Mouse (Mus musculus) stomach, postnatal 0 days (tissue): ENCODE data around the gene Gm10799. TPM values are rescaled to one million over a fixed set of nuclear protein-coding genes. Genes with fewer than 3 reads are reported as not detected.

Source experiments
- ATAC-seq: fragments of 200-750 bp; cut with Nextera tagmentation; 2 replicates; pipeline ENCODE4 v1.8.0; 2017; ENCODE audit not compliant: low FRiP score, low TSS enrichment
- DNase-seq: peaks from one replicate; pipeline ENCODE4 v3.0.0-alpha.2; 2016; ENCODE audit warnings: low spot score
- H3K27ac ChIP-seq: fragments of 300-500 bp; sonication (generic); replicated peaks from 2 replicates; pipeline ENCODE4 v1.5.1; 2014; ENCODE audit warnings: mild to moderate bottlenecking, control low read depth
- H3K27me3 ChIP-seq: fragments of 300-500 bp; sonication (generic); 2 replicates; pipeline ENCODE4 v1.6.1; 2014; ENCODE audit warnings: low read length; ENCODE audit not compliant: control insufficient read depth, insufficient read depth
- H3K36me3 ChIP-seq: fragments of 300-500 bp; sonication (generic); 2 replicates; pipeline ENCODE4 v1.6.1; 2014; ENCODE audit warnings: low read length, mixed read lengths; ENCODE audit not compliant: control insufficient read depth, insufficient read depth
- H3K4me1 ChIP-seq: fragments of 300-500 bp; sonication (generic); replicated peaks from 2 replicates; pipeline ENCODE4 v1.6.1; 2014; ENCODE audit warnings: antibody characterized with exemption; ENCODE audit not compliant: control insufficient read depth, insufficient read depth
- H3K4me2 ChIP-seq: fragments of 300-500 bp; sonication (generic); replicated peaks from 2 replicates; pipeline ENCODE4 v1.6.1; 2014; ENCODE audit warnings: low read depth, mild to moderate bottlenecking, control low read depth, moderate library complexity
- H3K4me3 ChIP-seq: fragments of 300-500 bp; sonication (generic); 2 replicates; pipeline ENCODE4 v1.5.1; 2014; ENCODE audit warnings: low read depth, low read length, control low read depth
- H3K9ac ChIP-seq: fragments of 300-500 bp; sonication (generic); 2 replicates; pipeline ENCODE4 v1.6.1; 2014; ENCODE audit warnings: mild to moderate bottlenecking, low read length, control low read depth, mixed read lengths
- H3K9me3 ChIP-seq: fragments of 300-500 bp; sonication (generic); 2 replicates; pipeline ENCODE4 v1.6.1; 2016; ENCODE audit warnings: low read length; ENCODE audit not compliant: control insufficient read depth
- CTCF ChIP-seq: IDR thresholded peaks from 2 replicates; pipeline ENCODE4 v1.5.1; 2016; ENCODE audit warnings: antibody characterized with exemption, low read depth, mild to moderate bottlenecking, moderate library complexity
- EP300 ChIP-seq: optimal IDR thresholded peaks from 2 replicates; pipeline ENCODE3; 2016; ENCODE audit warnings: antibody characterized with exemption
- WGBS: fragments of 180-500 bp; shearing (Covaris S2); extraction: QIAGEN DNeasy Blood & Tissue Kit; methylation state at CpG from one replicate; pipeline ENCODE4 v1.1.7; 2014; 5-methylcytosine and 5-hydroxymethylcytosine counted together
- polyA plus RNA-seq: library from polyadenylated mRNA; unstranded; fragments of >200 nt; fragmentation: Nextera tagmentation; extraction: Ambion mirVana; gene quantifications from 2 replicates; pipeline ENCODE4 v1.2.1, GENCODE M21; 2015

Gm10799 gene
- polyA plus RNA-seq, 1 experiment from 2014 or later = not detected

DNA sequence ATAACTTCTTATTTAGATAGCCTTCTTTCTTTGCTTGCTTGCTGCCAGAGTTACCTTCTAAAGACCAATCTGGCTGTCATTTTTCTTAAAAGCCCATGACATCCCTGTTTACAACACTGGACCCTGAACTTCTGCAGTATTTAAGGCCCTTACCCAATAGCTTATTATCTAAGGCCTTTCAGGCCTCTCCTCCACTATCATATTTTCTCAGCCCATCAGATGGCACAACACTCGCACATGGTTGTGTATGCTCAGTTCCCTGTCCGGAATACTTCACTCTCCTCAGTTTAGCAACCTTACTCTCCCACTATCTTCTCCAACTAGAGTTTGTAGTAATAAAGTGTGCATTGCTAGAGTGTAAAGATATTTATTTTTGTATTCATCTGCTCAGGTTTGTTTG is 39.3 kb downstream of the Gm10799 start:
- ATAC-seq = no peak
- H3K4me2 ChIP-seq = peak overlapping the region; percentile 87
- H3K9ac ChIP-seq = no peak overlapping the region
- peak overlapping the region; percentile 97 for H3K4me3 ChIP-seq
- no peaks in the 10 kb centered on the region for H3K27me3 ChIP-seq
- no peaks in the 10 kb centered on the region for H3K9me3 ChIP-seq
- H3K27ac ChIP-seq = no peak overlapping the region
- H3K4me1 ChIP-seq = no peaks in the 10 kb centered on the region
- DNase-seq = no peak
- WGBS = 40% methylated on average over 2 of the region's 2 CpGs
- H3K36me3 ChIP-seq = no peaks in the 10 kb centered on the region; the same call in 1 of the 2 replicates
- no peak for TF ChIP-seq EP300
- TF ChIP-seq CTCF = no peak

DNA sequence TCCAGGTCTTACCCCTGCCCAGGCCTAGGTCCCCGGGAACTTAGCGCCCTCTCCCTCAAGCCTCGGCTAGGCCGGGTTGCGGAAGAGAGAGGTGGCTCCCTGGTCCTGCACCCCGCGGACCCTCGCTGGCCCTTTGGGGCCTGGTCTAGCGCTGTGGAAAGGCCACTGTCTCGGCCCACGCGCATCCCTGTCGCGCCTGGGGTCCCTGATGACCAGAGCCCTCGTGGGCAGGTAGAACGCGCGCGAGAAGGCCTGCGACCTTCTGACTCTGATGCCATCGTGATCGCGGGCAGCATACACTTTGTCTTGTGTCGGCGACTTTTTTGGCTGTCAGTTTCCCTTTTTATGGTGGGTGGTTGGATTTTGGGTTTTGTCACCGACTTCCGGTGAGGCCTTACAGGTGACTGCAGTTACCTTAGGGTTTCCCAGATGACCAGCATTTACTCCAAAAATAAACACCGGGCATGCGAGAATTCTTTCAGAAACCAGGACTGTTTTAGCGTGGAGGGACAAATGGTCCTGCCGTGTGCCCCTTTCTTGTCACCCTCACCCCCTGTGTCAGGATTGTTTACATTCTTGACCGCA is 40.1 kb downstream of the Gm10799 start, which contains the start of gene 4931422A03Rik:
TSS of gene 4931422A03Rik (minus strand) at position 223 of the 585 bp plus-strand sequence.
- Histone ChIP-seq H3K36me3 (no peaks in the 10 kb centered on the region; the same call in 1 of the 2 replicates), H3K27ac (peak within 1 kb of the TSS; percentile 77), H3K4me2 (peak within 1 kb of the TSS; percentile 87), H3K27me3 (no peaks in the 10 kb centered on the region), H3K9me3 (no peaks in the 10 kb centered on the region), H3K4me1 (no peaks in the 10 kb centered on the region), H3K9ac (peak within 1 kb of the TSS; percentile 97), H3K4me3 (peak within 1 kb of the TSS; percentile 97)
- under 1% methylated on average over 32 of the region's 32 CpGs for WGBS
- DNase-seq (peak; percentile 42), ATAC-seq (peak; percentile 65)
- TF ChIP-seq EP300 = no peak
- TF ChIP-seq CTCF = no peak

DNA sequence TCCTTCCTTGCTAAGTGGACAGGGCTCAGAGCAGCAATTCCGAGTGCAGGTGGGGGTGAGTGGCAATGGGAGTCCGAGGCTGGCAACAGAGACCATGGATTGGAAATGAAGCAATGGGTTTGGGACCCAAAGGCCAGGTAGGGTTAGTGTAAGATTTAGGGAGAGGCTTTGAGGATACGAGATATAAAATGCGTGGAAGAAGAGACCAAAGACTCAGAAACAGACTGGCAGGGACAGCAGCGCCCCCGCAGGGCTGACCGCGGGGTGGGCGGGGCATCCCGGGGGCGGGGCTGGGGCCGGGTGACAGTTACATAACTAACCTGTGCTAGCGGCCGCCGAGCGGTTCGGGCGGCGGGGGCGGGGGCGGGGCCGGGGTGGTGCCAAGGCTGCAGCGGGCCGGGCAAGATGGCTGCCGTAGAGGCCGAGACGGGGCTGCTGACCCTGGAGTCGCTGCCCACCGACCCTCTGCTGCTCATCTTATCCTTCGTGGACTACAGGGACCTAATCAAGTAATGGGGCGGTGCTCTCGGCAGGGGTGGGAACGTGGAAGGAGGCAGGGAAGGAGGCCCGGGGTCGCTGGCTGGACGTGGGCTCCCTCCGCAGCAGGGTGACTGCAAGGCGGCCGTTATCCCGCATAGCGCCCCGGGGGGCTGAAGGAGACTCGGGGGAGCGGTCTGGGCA is 40.8 kb downstream of the Gm10799 start, which contains the start of gene Fbxo3:
TSS of gene Fbxo3 (plus strand) at position 264 of the 681 bp plus-strand sequence.
- H3K4me1 ChIP-seq = no peaks in the 10 kb centered on the region
- TF ChIP-seq CTCF (peak; percentile 56), EP300 (no peak)
- no peaks in the 10 kb centered on the region for H3K27me3 ChIP-seq
- peak within 1 kb of the TSS; percentile 97 for H3K4me3 ChIP-seq
- peak within 1 kb of the TSS; percentile 77 for H3K27ac ChIP-seq
- H3K9ac ChIP-seq = peak within 1 kb of the TSS; percentile 97
- H3K4me2 ChIP-seq = peak within 1 kb of the TSS; percentile 87
- no peaks in the 10 kb centered on the region for H3K36me3 ChIP-seq
- no peaks in the 10 kb centered on the region for H3K9me3 ChIP-seq
- ATAC-seq (peak; percentile 96), DNase-seq (peak; percentile 95)
- under 1% methylated on average over 44 of the region's 44 CpGs for WGBS

DNA sequence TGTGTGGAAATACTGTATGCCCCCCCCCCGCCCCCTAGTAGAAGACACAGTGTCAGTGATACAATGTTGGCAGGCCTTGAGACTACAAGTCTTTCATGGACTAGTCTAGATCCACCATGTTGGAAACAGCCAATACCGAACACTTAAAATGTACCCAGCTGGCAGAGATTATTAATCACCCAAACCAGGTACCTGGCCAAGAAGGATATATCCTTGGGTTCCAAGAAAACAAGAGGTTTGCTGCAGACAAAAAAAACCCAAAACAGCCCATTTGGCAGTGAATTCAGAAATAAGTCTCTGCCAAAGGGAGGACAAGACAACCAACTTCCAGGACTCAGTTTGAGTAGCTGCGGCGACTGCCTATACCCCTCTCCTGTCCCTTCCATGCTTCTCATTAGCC is 43.7 kb downstream of the Gm10799 start:
- H3K4me1 ChIP-seq = no peaks in the 10 kb centered on the region
- H3K9me3 ChIP-seq = no peaks in the 10 kb centered on the region
- no peak overlapping the region for H3K9ac ChIP-seq
- no peaks in the 10 kb centered on the region for H3K36me3 ChIP-seq
- DNase-seq (no peak), ATAC-seq (no peak)
- WGBS = 87% methylated on average over 4 of the region's 4 CpGs
- no peak overlapping the region for H3K4me3 ChIP-seq
- H3K27me3 ChIP-seq = no peaks in the 10 kb centered on the region
- H3K4me2 ChIP-seq = no peak overlapping the region
- TF ChIP-seq CTCF (no peak), EP300 (no peak)
- H3K27ac ChIP-seq = no peak overlapping the region

DNA sequence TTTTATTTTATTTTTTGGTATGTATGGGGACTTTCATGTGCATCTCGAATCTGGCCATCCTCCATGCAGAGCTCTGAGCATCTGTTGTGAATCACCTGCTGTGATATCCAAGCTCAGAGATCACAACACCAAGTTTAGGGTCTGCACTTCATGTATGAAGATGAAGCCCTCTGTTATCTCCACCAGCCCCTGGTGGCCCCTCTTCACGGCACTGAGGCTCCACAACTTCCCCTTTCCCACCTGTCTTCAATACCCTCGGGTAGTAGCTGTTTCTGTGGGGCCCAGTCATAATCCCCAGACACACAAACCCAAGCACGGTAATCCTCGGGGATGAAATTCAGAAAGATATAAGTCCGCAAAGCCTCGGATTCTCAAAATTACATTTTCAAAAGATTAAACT is 45.3 kb downstream of the Gm10799 start:
- TF ChIP-seq CTCF (no peak), EP300 (no peak)
- H3K36me3 ChIP-seq = no peaks in the 10 kb centered on the region
- no peak for DNase-seq
- no peak overlapping the region for H3K27ac ChIP-seq
- H3K4me3 ChIP-seq = no peak overlapping the region
- H3K4me1 ChIP-seq = no peaks in the 10 kb centered on the region
- H3K4me2 ChIP-seq = no peak overlapping the region
- 70% methylated on average over 7 of the region's 7 CpGs for WGBS
- ATAC-seq = no peak
- H3K9ac ChIP-seq = no peak overlapping the region
- H3K27me3 ChIP-seq = no peaks in the 10 kb centered on the region
- H3K9me3 ChIP-seq = no peaks in the 10 kb centered on the region

Other genes starting within 250 kb of the Gm10799 start
- 10.6 and 11.1 TPM in 2 replicates for gene Lmo2, start 110.6 kb downstream of the Gm10799 start, polyA plus RNA-seq
- 38.4 and 39.4 TPM in 2 replicates for gene Fbxo3, start 40.8 kb downstream of the Gm10799 start, polyA plus RNA-seq
- 0.80 and 1.0 TPM in 2 replicates for gene 4931422A03Rik, start 40.2 kb downstream of the Gm10799 start, polyA plus RNA-seq
- gene Gm10912, start 2.7 kb downstream of the Gm10799 start, polyA plus RNA-seq = not detected in 2 replicates
- 5.5 and 6.4 TPM in 2 replicates for gene Cd59b, start 1.3 kb upstream of the Gm10799 start, polyA plus RNA-seq
- gene Cd59a, start 27.3 kb upstream of the Gm10799 start, polyA plus RNA-seq = 58.4 and 59.6 TPM in 2 replicates
- 0.47 and 0.53 TPM in 2 replicates for gene A930018P22Rik, start 54.2 kb upstream of the Gm10799 start, polyA plus RNA-seq